Mouse (Mus musculus) forebrain, embryonic 16.5 days (tissue): ENCODE measurements at regions not wholly inside any gene's neighbourhood (a gene's known extent, or its start where the extent isn't known, plus 50 kb on each side); places are given as distances from the start of the nearest gene placed in this dataset.
"Not testable (repeated sequence)": the region's sequence is repeated elsewhere in the genome, so short reads cannot be mapped to it uniquely, and the experiment has no call there.

Source experiments
- ATAC-seq: fragments of 200-750 bp; cut with Nextera tagmentation; 2 replicates; pipeline ENCODE4 v1.8.0; 2017; ENCODE audit warnings: mild to moderate bottlenecking, moderate library complexity
- H3K27ac ChIP-seq: fragments of 300-500 bp; sonication (generic); 2 replicates; pipeline ENCODE4 v1.5.1; 2014; ENCODE audit warnings: low read length, control low read depth
- H3K27me3 ChIP-seq: fragments of 300-500 bp; sonication (generic); replicated peaks from 2 replicates; pipeline ENCODE4 v1.6.1; 2014; ENCODE audit warnings: low read length; ENCODE audit not compliant: control insufficient read depth, insufficient read depth
- H3K36me3 ChIP-seq: fragments of 300-500 bp; sonication (generic); 2 replicates; pipeline ENCODE4 v1.6.1; 2014; ENCODE audit not compliant: control insufficient read depth, insufficient read depth
- H3K4me1 ChIP-seq: fragments of 300-500 bp; sonication (generic); replicated peaks from 2 replicates; pipeline ENCODE4 v1.6.1; 2014; ENCODE audit warnings: low read length; ENCODE audit not compliant: control insufficient read depth, insufficient read depth
- H3K4me2 ChIP-seq: fragments of 300-500 bp; sonication (generic); 2 replicates; pipeline ENCODE4 v1.6.1; 2014; ENCODE audit warnings: mild to moderate bottlenecking, low read length, control low read depth
- H3K4me3 ChIP-seq: fragments of 300-500 bp; sonication (generic); replicated peaks from 2 replicates; pipeline ENCODE4 v1.5.1; 2014; ENCODE audit warnings: mild to moderate bottlenecking, low read length, control low read depth
- H3K9ac ChIP-seq: fragments of 300-500 bp; sonication (generic); replicated peaks from 2 replicates; pipeline ENCODE4 v1.6.1; 2014; ENCODE audit warnings: low read depth, low read length, control low read depth
- H3K9me3 ChIP-seq: fragments of 300-500 bp; sonication (generic); 2 replicates; pipeline ENCODE4 v1.6.1; 2016; ENCODE audit warnings: low read length; ENCODE audit not compliant: control insufficient read depth
- WGBS: fragments of 180-500 bp; shearing (Covaris S2); extraction: QIAGEN DNeasy Blood & Tissue Kit; methylation state at CpG from one replicate; pipeline ENCODE4 v1.1.7; 2014; 5-methylcytosine and 5-hydroxymethylcytosine counted together

DNA sequence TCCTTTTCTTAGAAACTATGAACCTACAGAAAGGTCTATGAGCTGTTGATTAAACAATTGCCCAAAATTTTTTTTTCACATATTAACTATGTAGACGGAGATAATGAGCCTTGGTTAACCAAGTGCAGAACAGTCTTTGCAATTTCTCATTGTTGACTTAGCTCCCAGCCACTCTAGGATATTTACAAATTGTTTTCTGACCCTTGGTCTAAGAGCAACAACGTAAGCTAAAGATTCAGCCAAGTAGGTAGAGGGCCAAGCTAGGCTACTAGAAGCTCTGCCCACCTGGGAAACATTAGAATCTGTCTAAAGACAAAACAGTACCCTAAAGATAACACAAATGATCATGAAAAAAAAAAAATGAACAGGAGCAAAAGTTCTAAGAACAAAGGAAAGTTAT, 67.5 kb upstream of the Map9 start:
- Histone ChIP-seq H3K4me3 (no peak overlapping the region), H3K4me1 (no peaks in the 10 kb centered on the region), H3K9ac (no peak overlapping the region), H3K27ac (no peak overlapping the region), H3K4me2 (no peak overlapping the region), H3K27me3 (no peaks in the 10 kb centered on the region), H3K36me3 (no peaks in the 10 kb centered on the region), H3K9me3 (no peaks in the 10 kb centered on the region)
- 85% methylated on average over 2 of the region's 2 CpGs for WGBS
- no peak for ATAC-seq

DNA sequence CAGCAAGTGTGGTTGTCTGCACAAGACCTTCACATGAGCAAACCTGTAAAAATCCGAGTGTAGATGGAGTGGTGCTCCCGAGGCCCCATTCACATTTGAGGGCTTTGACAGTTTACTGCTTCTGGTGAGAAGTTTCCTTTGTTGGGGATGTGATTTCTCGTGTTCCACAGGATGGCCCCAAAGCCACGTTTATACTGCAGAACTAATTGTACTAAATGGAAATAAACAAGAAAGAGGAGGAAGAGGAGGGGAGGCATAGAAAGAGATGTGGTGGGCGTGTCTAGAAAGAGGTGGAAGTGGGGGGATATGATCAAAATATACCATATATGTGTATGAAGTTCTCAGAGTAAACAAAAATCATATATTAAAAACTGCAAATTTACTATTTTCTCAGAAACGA, 68.8 kb upstream of the Map9 start:
- no peaks in the 10 kb centered on the region for H3K27me3 ChIP-seq
- no peak overlapping the region for H3K4me2 ChIP-seq
- H3K9me3 ChIP-seq: no peaks in the 10 kb centered on the region
- no peaks in the 10 kb centered on the region for H3K4me1 ChIP-seq
- no peak overlapping the region for H3K27ac ChIP-seq
- H3K4me3 ChIP-seq: no peak overlapping the region
- no peak overlapping the region for H3K9ac ChIP-seq
- H3K36me3 ChIP-seq: no peaks in the 10 kb centered on the region
- WGBS: 89% methylated on average over 6 of the region's 6 CpGs
- no peak for ATAC-seq

DNA sequence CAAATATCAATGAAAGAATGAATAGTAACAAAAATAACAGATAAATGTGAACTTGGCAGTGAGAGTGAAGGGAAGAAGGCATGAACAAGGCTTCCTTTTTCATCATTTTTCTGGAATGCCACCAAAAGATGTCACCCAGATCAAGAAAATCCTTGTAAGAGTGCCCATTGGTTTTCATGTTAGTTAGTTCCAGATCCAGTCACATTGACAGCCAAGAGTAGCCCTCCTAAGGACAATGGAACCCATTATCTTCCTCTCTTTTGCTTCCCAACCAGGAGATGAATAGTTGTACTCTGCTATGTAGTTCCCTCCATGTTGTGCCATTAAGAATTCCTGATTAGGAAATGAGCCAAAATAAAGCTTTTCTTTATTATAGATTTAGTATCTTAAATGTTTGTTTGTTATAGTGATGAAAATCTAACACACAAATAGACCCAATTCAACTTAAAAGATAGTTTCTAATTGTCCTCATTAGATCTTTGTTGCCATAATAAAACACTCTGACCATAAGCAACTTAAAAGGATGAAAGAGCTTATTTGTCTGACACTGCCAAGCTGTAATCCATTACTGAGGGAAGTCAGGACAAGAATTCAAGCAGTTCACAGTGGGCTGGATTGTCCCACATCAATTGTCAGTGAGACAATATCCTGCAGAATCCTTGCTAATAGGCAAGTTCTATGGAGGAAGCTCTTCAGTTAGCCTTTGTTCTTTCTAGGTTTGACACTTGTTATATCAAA, 80.7 kb upstream of the Map9 start:
- Histone ChIP-seq H3K27ac (no peak overlapping the region), H3K4me3 (no peak overlapping the region), H3K4me1 (peaks cover 14% of the 10 kb centered on the region), H3K9me3 (no peaks in the 10 kb centered on the region), H3K36me3 (no peaks in the 10 kb centered on the region), H3K4me2 (no peak overlapping the region), H3K27me3 (no peaks in the 10 kb centered on the region), H3K9ac (no peak overlapping the region)
- ATAC-seq: no peak

DNA sequence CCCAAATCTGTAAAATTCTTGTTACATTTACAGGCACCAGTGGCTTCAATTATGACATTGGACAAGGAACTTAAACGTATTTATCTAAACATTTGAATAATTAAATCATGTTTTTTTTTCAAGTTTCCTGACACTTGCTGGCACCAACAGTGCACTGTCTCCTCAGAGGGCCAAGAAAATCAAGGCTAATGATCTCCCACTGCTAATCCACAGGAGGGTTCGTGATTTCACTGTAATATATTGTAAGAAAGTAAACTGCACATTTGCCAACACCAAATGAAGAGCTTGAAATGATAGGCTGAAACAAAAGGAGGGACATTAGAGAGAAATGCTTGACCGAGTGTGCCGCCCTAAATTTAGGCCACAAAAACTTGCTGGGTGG, 82.0 kb upstream of the Map9 start:
- 46% methylated on average over 4 of the region's 4 CpGs for WGBS
- no peak overlapping the region for H3K4me3 ChIP-seq
- ATAC-seq: 0 out of 2 replicates have a peak, but pooled peaks have one; percentile 15

DNA sequence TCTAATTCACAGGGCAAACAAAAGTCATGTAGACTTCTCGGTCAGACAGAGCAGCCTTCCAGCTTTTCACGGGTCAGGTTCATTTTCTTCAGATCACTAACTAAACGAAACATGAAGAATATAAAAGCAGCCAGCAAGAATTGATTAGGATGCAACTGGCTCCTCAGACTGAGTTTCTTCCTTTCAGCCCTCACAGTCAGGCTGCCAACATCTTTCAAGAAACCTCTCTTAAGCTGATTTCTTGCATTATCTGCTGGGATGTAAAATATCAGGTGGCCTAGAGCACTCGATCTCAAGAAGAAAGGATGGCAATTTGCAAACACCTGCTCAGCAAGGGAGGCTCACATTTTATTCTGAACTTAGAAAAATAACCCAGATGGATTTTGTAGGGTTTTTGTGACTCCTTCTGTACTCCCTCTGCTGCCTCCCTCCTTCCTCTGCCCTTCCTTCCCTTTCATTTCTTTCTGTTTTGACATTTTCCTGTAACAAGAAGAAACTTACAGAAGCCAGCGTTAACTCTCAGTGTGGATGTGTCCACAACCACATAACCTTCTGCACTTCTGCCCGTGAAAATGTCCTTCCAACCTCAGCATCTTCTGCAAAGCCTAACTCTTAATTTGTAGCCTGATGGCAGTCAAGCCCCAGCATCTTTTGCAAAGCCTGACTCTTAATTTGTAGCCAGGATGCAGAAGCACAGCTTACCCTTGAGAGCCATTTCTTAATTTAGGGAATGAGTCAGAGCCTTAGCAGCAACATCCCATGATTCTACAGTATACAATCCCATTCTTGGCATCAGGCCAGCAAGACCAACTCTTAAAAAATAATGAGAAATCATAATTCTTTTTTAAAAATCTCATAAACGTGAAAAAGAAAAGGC, 82.7 kb upstream of the Map9 start:
- H3K36me3 ChIP-seq: no peaks in the 10 kb centered on the region
- peaks cover 14% of the 10 kb centered on the region for H3K4me1 ChIP-seq
- no peaks in the 10 kb centered on the region for H3K9me3 ChIP-seq
- H3K9ac ChIP-seq: no peak overlapping the region
- no peak overlapping the region for H3K4me2 ChIP-seq
- ATAC-seq: peak; percentile 71
- no peaks in the 10 kb centered on the region for H3K27me3 ChIP-seq
- peak overlapping the region; percentile 68 for H3K27ac ChIP-seq
- 34% methylated on average over 7 of the region's 7 CpGs for WGBS
- no peak overlapping the region for H3K4me3 ChIP-seq

More for the DNA sequence above, 82.0 kb upstream of the Map9 start:
- Histone ChIP-seq H3K4me1 (peaks cover 14% of the 10 kb centered on the region), H3K36me3 (no peaks in the 10 kb centered on the region), H3K9ac (no peak overlapping the region), H3K4me2 (no peak overlapping the region), H3K27me3 (no peaks in the 10 kb centered on the region), H3K9me3 (no peaks in the 10 kb centered on the region), H3K27ac (no peak overlapping the region)

DNA sequence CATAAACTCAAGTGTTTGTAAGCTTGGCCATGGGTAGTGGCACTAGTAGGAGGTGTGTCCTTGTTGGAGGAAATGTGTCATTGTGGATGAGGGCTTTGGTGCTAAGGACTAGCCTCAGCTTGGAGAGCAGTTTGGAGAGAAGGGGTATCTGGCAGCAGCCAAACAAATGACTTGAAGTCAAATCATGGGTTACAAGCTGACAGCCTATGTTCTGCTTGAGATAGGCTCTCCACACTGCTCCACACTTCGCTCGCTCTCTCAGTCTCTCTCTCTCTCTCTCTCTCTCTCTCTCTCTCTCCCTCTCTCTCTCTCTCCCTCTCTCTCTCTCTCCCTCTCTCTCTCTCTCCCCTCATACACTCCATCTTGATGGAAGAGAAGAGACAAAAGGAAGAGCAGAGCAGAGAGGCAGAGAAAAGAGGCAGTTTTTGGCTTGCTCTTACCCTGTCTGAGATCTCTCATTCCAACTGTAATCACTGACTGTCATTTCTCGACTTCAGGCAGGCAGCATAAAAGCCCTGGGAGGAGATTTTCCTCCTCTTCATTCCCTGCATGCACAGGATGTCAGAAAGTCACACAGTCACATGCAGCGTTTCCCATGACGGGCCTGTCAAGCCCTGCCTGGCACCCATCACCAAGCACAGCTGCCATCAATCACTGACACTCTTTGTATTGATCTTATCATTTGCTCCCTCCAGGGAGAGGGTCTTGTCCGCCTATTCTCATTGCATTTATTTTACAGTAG, 83.5 kb upstream of the Map9 start:
- no peaks in the 10 kb centered on the region for H3K36me3 ChIP-seq
- H3K27me3 ChIP-seq: no peaks in the 10 kb centered on the region
- no peaks in the 10 kb centered on the region for H3K9me3 ChIP-seq
- WGBS: 54% methylated on average over 6 of the region's 6 CpGs
- peak overlapping the region; percentile 68 for H3K27ac ChIP-seq
- H3K4me2 ChIP-seq: no peak overlapping the region
- H3K4me3 ChIP-seq: no peak overlapping the region
- ATAC-seq: peak; percentile 89
- peaks cover 14% of the 10 kb centered on the region for H3K4me1 ChIP-seq
- H3K9ac ChIP-seq: no peak overlapping the region

DNA sequence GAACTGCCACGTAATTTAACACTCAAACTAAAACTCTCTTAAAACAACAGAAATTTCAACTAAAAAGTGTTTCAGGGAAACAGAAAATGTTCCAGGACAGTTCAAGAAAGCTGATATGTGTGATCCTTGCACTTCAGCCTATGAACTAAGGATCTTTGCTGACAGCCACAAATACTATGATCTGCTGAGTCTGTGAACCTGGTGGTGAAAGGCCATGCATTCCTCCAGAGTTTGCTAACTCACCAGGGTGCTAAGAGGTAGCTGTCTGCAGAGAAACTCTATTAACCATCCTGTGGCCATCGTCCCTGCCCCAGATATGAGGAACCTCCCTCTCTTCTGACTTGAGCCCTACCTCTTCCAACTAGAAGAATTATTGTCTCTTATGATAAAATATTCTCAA, 84.3 kb upstream of the Map9 start:
- not testable (repeated sequence) for H3K36me3 ChIP-seq, H3K4me3 ChIP-seq, H3K9ac ChIP-seq, H3K4me2 ChIP-seq, H3K27me3 ChIP-seq, H3K9me3 ChIP-seq, ATAC-seq
- H3K27ac ChIP-seq: peak overlapping the region; percentile 68; the same call in 1 of the 2 replicates
- WGBS: 85% methylated on average over 2 of the region's 2 CpGs
- H3K4me1 ChIP-seq: peaks cover 14% of the 10 kb centered on the region

DNA sequence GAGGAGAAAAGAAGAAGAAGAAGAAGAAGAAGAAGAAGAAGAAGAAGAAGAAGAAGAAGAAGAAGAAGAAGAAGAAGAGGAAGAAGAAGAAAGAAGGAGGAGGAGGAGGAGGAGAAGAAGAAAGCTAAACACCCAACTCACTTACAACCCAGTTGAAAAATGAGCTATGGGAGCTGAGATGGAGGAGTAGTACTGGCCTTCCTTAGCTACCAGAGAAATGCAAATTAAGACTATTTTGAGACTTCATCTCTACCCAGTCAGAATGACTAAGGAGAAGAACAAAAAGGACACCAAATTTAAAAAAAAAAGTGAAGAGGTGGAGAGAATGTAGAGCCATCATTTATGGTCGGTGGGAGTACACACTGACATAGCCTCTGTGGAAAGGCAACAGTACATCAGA, 85.9 kb upstream of the Map9 start:
- Histone ChIP-seq H3K9ac (no peak overlapping the region), H3K27ac (no peak overlapping the region), H3K36me3 (no peaks in the 10 kb centered on the region), H3K4me1 (peaks cover 14% of the 10 kb centered on the region), H3K9me3 (peaks cover 2% of the 10 kb centered on the region; the same call in 1 of the 2 replicates), H3K27me3 (no peaks in the 10 kb centered on the region), H3K4me2 (no peak overlapping the region), H3K4me3 (no peak overlapping the region)
- 78% methylated on average over 1 of the region's 1 CpGs for WGBS
- ATAC-seq: no peak

DNA sequence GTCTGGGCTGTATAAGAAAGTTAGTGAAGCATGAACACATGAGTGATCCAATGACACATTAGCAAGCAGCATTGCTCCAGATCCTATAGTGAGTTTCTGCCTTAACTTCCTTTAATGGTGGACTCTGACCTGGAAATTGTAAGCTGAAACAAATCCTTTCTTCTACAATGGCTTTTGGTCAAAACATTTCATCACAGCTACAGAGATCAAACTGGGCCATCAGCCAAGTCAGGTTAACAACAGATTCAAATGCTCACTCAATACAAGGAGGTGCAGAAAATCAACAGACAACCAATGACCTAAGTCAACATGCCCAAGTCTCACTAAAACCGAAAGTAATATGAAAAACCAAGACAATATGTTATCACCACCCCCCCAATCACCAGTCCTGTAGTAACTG, 91.9 kb upstream of the Map9 start:
- H3K27ac ChIP-seq: no peak overlapping the region
- 97% methylated on average over 1 of the region's 1 CpGs for WGBS
- peaks cover 2% of the 10 kb centered on the region; the same call in 1 of the 2 replicates for H3K9me3 ChIP-seq

More for the DNA sequence above, 91.9 kb upstream of the Map9 start:
- Histone ChIP-seq H3K27me3 (no peaks in the 10 kb centered on the region), H3K4me3 (no peak overlapping the region), H3K9ac (no peak overlapping the region), H3K36me3 (no peaks in the 10 kb centered on the region), H3K4me2 (no peak overlapping the region), H3K4me1 (no peaks in the 10 kb centered on the region)
- no peak for ATAC-seq
